Mouse (Mus musculus) heart, embryonic 15.5 days (tissue): ENCODE results near the gene Trmt61a. TPM values are rescaled to one million over a fixed set of nuclear protein-coding genes. Genes with fewer than 3 reads are reported as not detected.
A peak's percentile ranks its signal among the peaks of the same experiment; 100 is the strongest.
"Not testable (repeated sequence)": the region's sequence is repeated elsewhere in the genome, so short reads cannot be mapped to it uniquely, and the experiment has no call there.

Source experiments
- ATAC-seq: fragments of 200-750 bp; cut with Nextera tagmentation; replicated peaks from 2 replicates; pipeline ENCODE4 v1.8.0; 2017; ENCODE audit warnings: low read depth, moderate TSS enrichment; ENCODE audit not compliant: insufficient number of reproducible peaks, insufficient read depth, low FRiP score
- H3K27ac ChIP-seq: fragments of 300-500 bp; sonication (generic); 2 replicates; pipeline ENCODE4 v1.5.1; 2015; ENCODE audit warnings: mild to moderate bottlenecking, inconsistent platforms
- H3K27me3 ChIP-seq: fragments of 300-500 bp; sonication (generic); 2 replicates; pipeline ENCODE4 v1.6.1; 2015; ENCODE audit warnings: inconsistent platforms
- H3K36me3 ChIP-seq: fragments of 300-500 bp; sonication (generic); 2 replicates; pipeline ENCODE4 v1.6.1; 2015; ENCODE audit warnings: mild to moderate bottlenecking, inconsistent platforms
- H3K4me1 ChIP-seq: fragments of 300-500 bp; sonication (generic); replicated peaks from 2 replicates; pipeline ENCODE4 v1.6.1; 2015; ENCODE audit warnings: inconsistent platforms
- H3K4me2 ChIP-seq: fragments of 300-500 bp; sonication (generic); 2 replicates; pipeline ENCODE4 v1.6.1; 2015; ENCODE audit warnings: inconsistent platforms, mild to moderate bottlenecking, moderate library complexity
- H3K4me3 ChIP-seq: fragments of 300-500 bp; sonication (generic); 2 replicates; pipeline ENCODE4 v1.5.1; 2015; ENCODE audit warnings: mild to moderate bottlenecking, inconsistent platforms
- H3K9ac ChIP-seq: fragments of 300-500 bp; sonication (generic); 2 replicates; pipeline ENCODE4 v1.6.1; 2015; ENCODE audit warnings: mild to moderate bottlenecking, inconsistent platforms
- H3K9me3 ChIP-seq: fragments of 300-500 bp; sonication (generic); replicated peaks from 2 replicates; pipeline ENCODE4 v1.6.1; 2016; ENCODE audit warnings: inconsistent platforms
- WGBS: fragments of 180-500 bp; shearing (Covaris S2); methylation state at CpG from one replicate; pipeline ENCODE4 v1.1.7; 2015; ENCODE audit warnings: mixed read lengths; 5-methylcytosine and 5-hydroxymethylcytosine counted together
- polyA plus RNA-seq: library from polyadenylated mRNA; unstranded; fragments of >200 nt; fragmentation: Nextera tagmentation; extraction: Ambion mirVana; gene quantifications from 2 replicates; pipeline ENCODE4 v1.2.1, GENCODE M21; 2015

Gene Trmt61a
- 6.1 and 9.0 TPM in 2 replicates for polyA plus RNA-seq

DNA sequence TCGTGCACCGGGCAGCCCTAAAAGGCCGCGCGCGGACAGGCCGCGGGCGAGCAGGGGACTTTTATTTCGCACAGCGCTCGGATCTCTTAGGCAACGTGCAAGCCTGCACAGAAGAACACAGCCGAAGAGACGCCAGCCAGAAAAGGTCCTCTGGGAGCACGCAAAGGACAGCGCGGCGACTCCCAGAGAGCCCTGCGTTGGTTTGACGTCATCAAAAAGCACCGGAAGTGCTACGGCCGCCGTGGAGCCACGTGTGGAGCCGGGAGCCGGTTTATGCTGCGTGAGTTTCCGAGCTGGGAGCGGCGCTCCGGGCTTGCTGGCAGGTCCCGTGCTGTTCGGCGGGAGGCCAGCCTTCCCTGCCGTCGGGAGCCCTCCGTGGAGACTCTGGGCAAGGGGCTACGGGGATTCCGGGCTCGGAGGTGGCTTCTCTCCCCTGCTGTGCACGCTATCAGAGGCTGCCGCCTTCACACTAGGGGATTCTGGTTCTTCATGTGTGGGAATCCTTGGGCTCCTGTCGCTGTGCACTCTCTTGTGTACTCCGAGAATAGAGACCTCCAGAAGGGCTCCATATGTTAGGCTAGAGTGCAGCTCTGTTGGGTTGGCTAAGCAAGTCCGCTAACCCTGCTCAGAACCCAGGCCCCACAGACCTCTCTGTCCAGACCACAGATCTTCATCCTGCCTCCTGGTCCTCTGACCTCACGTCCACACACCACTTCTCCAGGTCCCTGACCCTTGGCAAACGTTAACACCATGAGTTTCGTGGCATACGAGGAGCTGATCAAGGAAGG lies at the start of gene Trmt61a:
Gene Trmt61a, plus strand, starts transcription at position 224 of the 788 bp plus-strand sequence.
- H3K4me1 ChIP-seq = peaks cover 58% of the 10 kb centered on the region
- under 1% methylated on average over 51 of the region's 51 CpGs for WGBS
- ATAC-seq = peak; percentile 82

DNA sequence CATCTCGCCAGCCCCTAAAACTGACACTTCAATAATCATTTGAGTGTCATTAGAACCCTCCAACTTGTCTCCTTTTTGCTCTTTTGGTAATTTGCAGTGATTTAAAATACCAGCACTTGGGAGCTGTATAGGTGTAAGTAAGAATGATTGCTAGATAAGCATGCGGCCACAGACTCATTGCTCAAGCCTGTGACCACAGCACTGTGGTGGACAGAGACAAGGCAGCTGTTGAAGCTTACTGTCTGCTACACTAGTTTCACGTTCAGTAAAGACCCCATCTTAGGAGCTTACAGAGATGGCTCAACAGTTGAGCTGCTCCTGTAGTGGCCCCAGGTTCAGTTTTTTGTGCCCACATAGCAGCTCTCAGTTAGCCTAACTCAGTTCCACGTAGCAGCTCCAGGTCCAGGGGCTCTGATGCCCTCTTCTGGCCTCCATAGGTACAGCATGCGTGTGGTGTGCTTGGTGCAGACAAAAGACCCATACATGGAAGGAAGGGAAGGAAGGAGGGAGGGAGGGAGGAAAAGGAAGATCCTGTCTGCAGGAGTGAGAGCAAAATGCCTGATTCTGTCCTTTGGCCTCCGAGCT lies 29.8 kb upstream of the Trmt61a start:
- ATAC-seq = no peak; the same call in 1 of the 2 replicates
- H3K27ac ChIP-seq = no peak overlapping the region
- no peaks in the 10 kb centered on the region for H3K9me3 ChIP-seq
- H3K9ac ChIP-seq = no peak overlapping the region
- H3K36me3 ChIP-seq = peaks cover 73% of the 10 kb centered on the region
- no peak overlapping the region for H3K4me2 ChIP-seq
- H3K27me3 ChIP-seq = no peaks in the 10 kb centered on the region
- 0 out of 2 replicates have a peak, but pooled peaks cover 2% of the 10 kb centered on the region for H3K4me1 ChIP-seq
- 51% methylated on average over 6 of the region's 6 CpGs for WGBS
- H3K4me3 ChIP-seq = no peak overlapping the region

More for the DNA sequence above, at the start of gene Trmt61a:
- no peaks in the 10 kb centered on the region; the same call in 1 of the 2 replicates for H3K36me3 ChIP-seq
- H3K27me3 ChIP-seq = peaks cover 6% of the 10 kb centered on the region
- peak within 1 kb of the TSS; percentile 73 for H3K4me3 ChIP-seq
- peak within 1 kb of the TSS; percentile 98 for H3K27ac ChIP-seq
- peak within 1 kb of the TSS; percentile 67 for H3K9ac ChIP-seq
- H3K4me2 ChIP-seq = peak within 1 kb of the TSS; percentile 86
- H3K9me3 ChIP-seq = no peaks in the 10 kb centered on the region

DNA sequence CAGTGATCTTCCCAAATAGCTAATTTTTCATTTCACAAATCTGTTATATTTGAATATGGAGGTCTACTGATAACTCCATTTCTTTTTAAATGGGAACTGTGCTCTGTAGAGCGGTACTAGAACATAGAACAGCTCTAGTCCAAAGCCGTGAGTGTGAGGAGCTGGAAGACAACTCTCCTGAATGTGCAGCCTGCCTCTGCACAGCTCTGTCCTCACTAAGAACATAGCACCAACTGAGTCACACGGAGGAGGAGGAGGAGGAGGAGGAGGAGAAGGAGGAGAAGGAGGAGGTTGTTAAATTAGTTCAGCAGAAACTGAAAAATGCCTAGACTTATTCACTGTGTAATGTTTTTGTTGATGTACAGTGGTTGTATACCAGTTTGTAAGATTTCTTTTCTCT lies 25.0 kb upstream of the Trmt61a start:
- H3K27me3 ChIP-seq = no peaks in the 10 kb centered on the region
- ATAC-seq = no peak
- H3K4me1 ChIP-seq = 0 out of 2 replicates have a peak, but pooled peaks cover 2% of the 10 kb centered on the region
- H3K4me3 ChIP-seq = no peak overlapping the region
- WGBS = 85% methylated on average over 3 of the region's 3 CpGs
- no peak overlapping the region for H3K4me2 ChIP-seq
- H3K27ac ChIP-seq = no peak overlapping the region
- H3K9me3 ChIP-seq = no peaks in the 10 kb centered on the region
- peaks cover 50% of the 10 kb centered on the region for H3K36me3 ChIP-seq
- no peak overlapping the region for H3K9ac ChIP-seq

DNA sequence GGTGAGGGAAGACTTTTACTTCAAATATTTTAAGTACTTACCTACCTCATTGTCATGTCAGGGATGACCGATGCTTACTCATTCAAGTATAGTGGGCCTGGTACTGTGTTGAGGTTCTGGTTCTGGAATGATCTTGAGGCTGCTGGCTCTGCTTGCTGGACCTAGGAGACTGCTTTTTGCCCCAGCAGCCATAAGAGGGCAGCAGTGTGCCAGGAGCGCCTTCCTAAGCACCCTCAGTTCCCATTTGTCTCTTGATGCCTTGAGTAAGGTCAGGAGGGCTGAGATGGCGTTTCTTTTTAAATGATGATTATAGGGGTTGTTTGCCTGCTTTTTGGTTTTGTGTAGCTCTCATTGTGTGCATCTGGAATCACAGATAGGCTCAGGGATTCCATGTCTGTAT lies 24.5 kb upstream of the Trmt61a start:
- H3K4me3 ChIP-seq = no peak overlapping the region
- WGBS = 34% methylated on average over 3 of the region's 3 CpGs
- H3K9ac ChIP-seq = no peak overlapping the region
- ATAC-seq = no peak
- no peaks in the 10 kb centered on the region for H3K9me3 ChIP-seq
- no peak overlapping the region for H3K27ac ChIP-seq
- no peak overlapping the region for H3K4me2 ChIP-seq
- H3K36me3 ChIP-seq = peaks cover 47% of the 10 kb centered on the region
- H3K4me1 ChIP-seq = no peaks in the 10 kb centered on the region
- no peaks in the 10 kb centered on the region for H3K27me3 ChIP-seq

DNA sequence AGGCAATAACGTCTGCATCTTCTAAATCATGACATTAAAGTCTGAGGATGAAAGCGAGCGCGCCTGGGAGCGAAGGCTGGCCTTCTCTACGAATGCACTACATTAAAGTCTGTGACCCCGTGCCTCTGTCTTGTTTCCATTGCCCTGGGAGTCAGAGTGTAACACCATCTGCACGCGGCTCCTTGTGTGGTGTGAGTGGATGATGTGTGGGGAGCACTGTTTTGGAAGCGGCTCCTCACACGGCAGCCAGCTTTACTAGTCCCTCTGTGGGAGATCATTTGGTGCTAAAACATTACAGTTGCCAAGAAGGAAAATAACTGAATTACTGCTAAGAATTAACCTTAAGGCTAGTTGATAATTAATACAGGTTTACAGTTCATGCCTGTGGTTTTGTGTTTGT lies 22.2 kb upstream of the Trmt61a start:
- no peaks in the 10 kb centered on the region for H3K27me3 ChIP-seq
- peaks cover 32% of the 10 kb centered on the region for H3K36me3 ChIP-seq
- no peak overlapping the region for H3K27ac ChIP-seq
- H3K9ac ChIP-seq = no peak overlapping the region
- no peaks in the 10 kb centered on the region for H3K9me3 ChIP-seq
- H3K4me1 ChIP-seq = no peaks in the 10 kb centered on the region
- WGBS = 91% methylated on average over 11 of the region's 11 CpGs
- H3K4me2 ChIP-seq = no peak overlapping the region
- no peak for ATAC-seq
- no peak overlapping the region for H3K4me3 ChIP-seq

DNA sequence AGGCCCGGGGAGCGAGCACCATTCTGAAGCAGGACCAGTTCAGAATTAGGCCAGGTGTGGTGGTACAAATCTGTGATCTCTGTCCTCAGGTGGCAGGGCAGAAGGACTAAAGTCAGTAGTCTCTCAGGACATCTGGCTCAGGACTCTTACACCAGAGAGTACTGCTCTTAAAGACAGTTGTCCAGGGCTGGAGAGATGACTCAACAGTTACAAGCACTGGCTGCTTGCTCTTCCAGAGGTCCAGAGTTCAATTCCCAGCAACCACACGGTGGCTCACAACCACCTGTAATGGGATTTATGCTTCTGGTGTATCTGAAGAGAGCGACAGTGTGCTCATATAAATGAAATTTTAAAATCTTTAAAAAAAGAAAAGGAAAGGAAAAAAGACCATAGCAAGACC lies 18.6 kb upstream of the Trmt61a start:
- ATAC-seq = no peak
- Histone ChIP-seq H3K9me3 (no peaks in the 10 kb centered on the region), H3K4me2 (no peak overlapping the region), H3K4me1 (peaks cover 11% of the 10 kb centered on the region), H3K4me3 (no peak overlapping the region), H3K36me3 (peaks cover 20% of the 10 kb centered on the region), H3K27me3 (no peaks in the 10 kb centered on the region), H3K27ac (no peak overlapping the region), H3K9ac (no peak overlapping the region)
- 89% methylated on average over 4 of the region's 4 CpGs for WGBS

DNA sequence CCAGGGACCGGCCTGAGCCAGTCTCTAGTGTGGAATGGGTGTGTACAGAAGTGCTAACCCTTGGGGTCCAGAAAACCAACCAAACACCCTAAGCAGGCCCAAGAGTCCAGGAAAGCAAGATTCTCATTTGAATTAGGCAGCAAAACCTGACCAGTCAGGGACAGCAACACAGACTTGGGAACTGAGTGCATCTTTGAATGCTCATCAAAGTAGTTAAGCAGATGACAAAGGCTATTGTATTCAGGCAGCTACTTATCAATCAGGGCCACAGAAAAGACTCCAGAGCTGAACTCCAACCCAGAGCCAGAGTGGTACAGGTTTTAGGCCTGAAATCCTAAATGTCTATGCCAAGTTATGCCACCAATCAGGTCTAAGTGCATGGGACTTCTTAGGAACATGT lies 17.3 kb upstream of the Trmt61a start:
- H3K4me2 ChIP-seq = no peak overlapping the region
- H3K27me3 ChIP-seq = no peaks in the 10 kb centered on the region
- WGBS = 92% methylated on average over 1 of the region's 1 CpGs
- no peak overlapping the region for H3K9ac ChIP-seq
- no peak overlapping the region for H3K4me3 ChIP-seq
- no peaks in the 10 kb centered on the region for H3K9me3 ChIP-seq
- no peak overlapping the region for H3K27ac ChIP-seq
- ATAC-seq = no peak
- peaks cover 19% of the 10 kb centered on the region for H3K4me1 ChIP-seq
- H3K36me3 ChIP-seq = peaks cover 9% of the 10 kb centered on the region

DNA sequence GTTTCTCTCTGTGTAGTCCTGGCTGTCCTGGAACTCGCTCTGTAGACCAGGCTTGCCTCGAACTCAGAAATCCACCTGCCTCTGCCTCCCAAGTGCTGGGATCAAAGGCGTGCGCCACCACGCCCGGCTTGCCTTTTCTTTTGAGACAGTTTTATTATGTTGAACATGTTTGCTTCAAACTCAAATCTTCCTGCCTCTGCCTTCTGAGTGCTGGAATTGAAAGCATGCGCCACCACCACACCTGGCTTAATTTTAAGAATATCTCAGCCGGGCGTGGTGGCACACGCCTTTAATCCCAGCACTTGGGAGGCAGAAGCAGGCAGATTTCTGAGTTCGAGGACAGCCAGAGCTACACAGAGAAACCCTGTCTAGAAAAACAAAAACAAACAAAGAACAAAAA lies 16.4 kb upstream of the Trmt61a start:
- H3K4me2 ChIP-seq, ATAC-seq: not testable (repeated sequence)

DNA sequence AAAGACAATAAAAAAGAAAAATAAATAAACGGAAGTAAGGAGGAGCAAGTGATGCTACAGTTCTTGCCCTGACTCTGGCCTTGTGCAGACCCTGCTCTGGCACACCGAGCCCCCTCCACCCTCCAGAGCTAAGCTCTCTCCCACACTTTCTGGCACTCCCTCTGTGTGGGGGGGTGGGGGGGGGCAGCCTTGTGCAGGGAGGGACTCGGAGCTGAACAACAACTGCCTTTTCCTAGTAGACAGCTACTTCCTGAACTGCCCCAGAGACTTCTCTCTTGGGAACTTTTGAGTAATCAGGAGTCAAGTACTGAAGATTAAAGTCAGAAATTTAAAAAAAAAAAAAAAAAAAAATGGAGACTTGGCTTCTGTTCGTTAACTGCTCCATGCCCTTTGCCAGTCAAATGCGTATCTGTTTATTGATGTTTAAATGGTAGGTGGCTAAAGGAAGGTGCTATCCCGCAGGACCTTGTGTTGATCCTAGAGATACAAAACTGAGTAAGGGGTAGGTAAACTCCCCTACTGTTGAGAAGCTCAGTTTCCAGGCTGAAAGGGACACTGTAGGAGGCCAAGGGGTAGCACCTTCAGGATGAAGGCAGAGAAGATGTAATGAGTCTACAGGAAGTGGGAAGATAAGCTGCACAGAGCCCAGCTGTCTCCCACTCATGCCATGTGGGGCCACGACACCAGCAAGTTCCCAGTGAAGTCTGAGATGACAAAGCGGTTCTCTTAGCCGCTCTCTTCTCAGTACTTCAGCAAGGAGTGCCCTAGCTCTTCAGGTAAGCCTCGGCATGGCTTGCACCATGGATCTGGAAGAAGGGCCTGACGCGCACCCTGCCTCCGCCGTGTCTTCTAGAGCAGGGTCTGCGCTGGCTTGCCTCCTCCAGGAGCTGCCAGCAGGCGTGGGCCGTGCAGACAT lies 14.4 kb upstream of the Trmt61a start:
- peak overlapping the region; percentile 74 for H3K27ac ChIP-seq
- peaks cover 31% of the 10 kb centered on the region for H3K4me1 ChIP-seq
- 48% methylated on average over 17 of the region's 17 CpGs for WGBS
- no peak overlapping the region for H3K4me3 ChIP-seq
- no peaks in the 10 kb centered on the region for H3K27me3 ChIP-seq
- no peak overlapping the region for H3K9ac ChIP-seq
- no peaks in the 10 kb centered on the region; the same call in 1 of the 2 replicates for H3K36me3 ChIP-seq
- peak overlapping the region; percentile 10; the same call in 1 of the 2 replicates for H3K4me2 ChIP-seq
- H3K9me3 ChIP-seq = no peaks in the 10 kb centered on the region
- ATAC-seq = no peak

More for the DNA sequence above, 16.4 kb upstream of the Trmt61a start:
- H3K27ac ChIP-seq, H3K27me3 ChIP-seq, H3K9me3 ChIP-seq, H3K4me3 ChIP-seq, H3K9ac ChIP-seq, H3K36me3 ChIP-seq: not testable (repeated sequence)
- H3K4me1 ChIP-seq = peaks cover 28% of the 10 kb centered on the region
- 98% methylated on average over 11 of the region's 11 CpGs for WGBS

DNA sequence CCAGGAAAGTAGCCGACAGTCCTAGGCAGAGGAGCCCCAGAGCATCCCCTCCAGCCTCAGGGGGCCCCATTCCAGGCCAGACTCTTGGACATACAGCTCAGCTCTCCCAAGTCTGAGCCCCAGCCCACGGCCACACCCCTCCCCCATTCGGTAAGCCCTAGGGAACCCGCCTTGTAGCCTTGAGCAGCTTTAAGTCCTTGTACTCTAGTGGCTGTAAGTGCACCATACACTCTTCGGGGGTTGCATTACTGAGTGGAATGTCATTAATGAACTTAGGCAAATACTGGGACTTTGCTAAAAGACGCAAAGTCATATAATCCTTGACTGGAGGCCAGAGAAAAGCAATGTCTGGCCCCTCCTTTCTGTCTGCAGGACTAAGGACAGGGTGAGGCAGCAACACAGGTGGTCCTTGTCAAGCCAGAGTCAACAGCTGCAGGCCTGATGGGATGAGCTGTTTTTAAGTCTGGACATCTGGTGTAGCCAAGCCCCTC lies 13.7 kb upstream of the Trmt61a start:
- Histone ChIP-seq H3K4me1 (peaks cover 38% of the 10 kb centered on the region), H3K27ac (peak overlapping the region; percentile 74), H3K9me3 (no peaks in the 10 kb centered on the region), H3K9ac (no peak overlapping the region), H3K4me3 (no peak overlapping the region), H3K4me2 (peak overlapping the region; percentile 10; the same call in 1 of the 2 replicates), H3K27me3 (no peaks in the 10 kb centered on the region), H3K36me3 (no peaks in the 10 kb centered on the region; the same call in 1 of the 2 replicates)
- WGBS = 42% methylated on average over 6 of the region's 6 CpGs
- peak; percentile 37; the same call in 1 of the 2 replicates for ATAC-seq
